Mouse (Mus musculus) thymus, adult 18-20 months (tissue): ENCODE measurements around the gene Fchsd2.
A peak's percentile ranks its signal among the peaks of the same experiment; 100 is the strongest.

Experiments
- DNase-seq, 2 experiments: peaks; one replicate each; pipeline ENCODE4 v3.0.0; 2022; ENCODE audit warnings: mixed read lengths in 2 of 2

The Fchsd2 gene

GRCm38 (mm10) chr7:101092618-101093017 is at the start of gene Fchsd2:
Fchsd2 (plus strand) TSS chr7:101092863.
- DNase-seq, result peak; percentile 38 to 60

- no peak for DNase-seq
These were observed 48.7 kb upstream of the Fchsd2 start for GRCm38 (mm10) chr7:101043846-101044541.

- no peak for DNase-seq
These were observed 44.4 kb upstream of the Fchsd2 start for GRCm38 (mm10) chr7:101048247-101048646.

- DNase-seq, result no peak
These were observed 43.2 kb upstream of the Fchsd2 start for GRCm38 (mm10) chr7:101049326-101050087.

GRCm38 (mm10) chr7:101050724-101051550 is 41.7 kb upstream of the Fchsd2 start:
- no peak for DNase-seq

GRCm38 (mm10) chr7:101051551-101052221 is 41.0 kb upstream of the Fchsd2 start:
- peak in 1 of 2 experiments; percentile 30 for DNase-seq

GRCm38 (mm10) chr7:101053136-101053535 is 39.5 kb upstream of the Fchsd2 start:
- no peak for DNase-seq

- DNase-seq, result no peak
These were observed 35.4 kb upstream of the Fchsd2 start for GRCm38 (mm10) chr7:101057309-101057708.

- no peak for DNase-seq
These were observed 33.5 kb upstream of the Fchsd2 start for GRCm38 (mm10) chr7:101059188-101059587.

GRCm38 (mm10) chr7:101060476-101060875 is 32.2 kb upstream of the Fchsd2 start:
- DNase-seq, result peak in 1 of 2 experiments; percentile 30

- peak; percentile 51 to 56 for DNase-seq
These were observed 31.3 kb upstream of the Fchsd2 start for GRCm38 (mm10) chr7:101061381-101061780.

- DNase-seq, result no peak
These were observed 30.4 kb upstream of the Fchsd2 start for GRCm38 (mm10) chr7:101062246-101062645.

GRCm38 (mm10) chr7:101063523-101063922 is 29.1 kb upstream of the Fchsd2 start:
- no peak for DNase-seq

- DNase-seq, result no peak
These were observed 27.7 kb upstream of the Fchsd2 start for GRCm38 (mm10) chr7:101064697-101065688.

GRCm38 (mm10) chr7:101066009-101066408 is 26.7 kb upstream of the Fchsd2 start:
- no peak for DNase-seq

- no peak for DNase-seq
These were observed 25.9 kb upstream of the Fchsd2 start for GRCm38 (mm10) chr7:101066650-101067346.

- DNase-seq, result no peak
These were observed 25.1 kb upstream of the Fchsd2 start for GRCm38 (mm10) chr7:101067521-101067920.

- no peak for DNase-seq
These were observed 23.4 kb upstream of the Fchsd2 start for GRCm38 (mm10) chr7:101069271-101069670.

GRCm38 (mm10) chr7:101070406-101070805 is 22.3 kb upstream of the Fchsd2 start:
- no peak for DNase-seq

GRCm38 (mm10) chr7:101071020-101071419 is 21.6 kb upstream of the Fchsd2 start:
- DNase-seq, result no peak
